Mouse (Mus musculus) cerebellum, postnatal 4 days (tissue): ENCODE data around the gene Cep250.
"Not testable (repeated sequence)": the region's sequence is repeated elsewhere in the genome, so short reads cannot be mapped to it uniquely, and the experiment has no call there.

Source experiments
- DNase-seq, 2 experiments: peaks; one replicate each; pipeline ENCODE4 v3.0.0; 2022; ENCODE audit warnings: low spot score in 2 of 2, mixed read lengths in 1 of 2

The Cep250 gene

DNA sequence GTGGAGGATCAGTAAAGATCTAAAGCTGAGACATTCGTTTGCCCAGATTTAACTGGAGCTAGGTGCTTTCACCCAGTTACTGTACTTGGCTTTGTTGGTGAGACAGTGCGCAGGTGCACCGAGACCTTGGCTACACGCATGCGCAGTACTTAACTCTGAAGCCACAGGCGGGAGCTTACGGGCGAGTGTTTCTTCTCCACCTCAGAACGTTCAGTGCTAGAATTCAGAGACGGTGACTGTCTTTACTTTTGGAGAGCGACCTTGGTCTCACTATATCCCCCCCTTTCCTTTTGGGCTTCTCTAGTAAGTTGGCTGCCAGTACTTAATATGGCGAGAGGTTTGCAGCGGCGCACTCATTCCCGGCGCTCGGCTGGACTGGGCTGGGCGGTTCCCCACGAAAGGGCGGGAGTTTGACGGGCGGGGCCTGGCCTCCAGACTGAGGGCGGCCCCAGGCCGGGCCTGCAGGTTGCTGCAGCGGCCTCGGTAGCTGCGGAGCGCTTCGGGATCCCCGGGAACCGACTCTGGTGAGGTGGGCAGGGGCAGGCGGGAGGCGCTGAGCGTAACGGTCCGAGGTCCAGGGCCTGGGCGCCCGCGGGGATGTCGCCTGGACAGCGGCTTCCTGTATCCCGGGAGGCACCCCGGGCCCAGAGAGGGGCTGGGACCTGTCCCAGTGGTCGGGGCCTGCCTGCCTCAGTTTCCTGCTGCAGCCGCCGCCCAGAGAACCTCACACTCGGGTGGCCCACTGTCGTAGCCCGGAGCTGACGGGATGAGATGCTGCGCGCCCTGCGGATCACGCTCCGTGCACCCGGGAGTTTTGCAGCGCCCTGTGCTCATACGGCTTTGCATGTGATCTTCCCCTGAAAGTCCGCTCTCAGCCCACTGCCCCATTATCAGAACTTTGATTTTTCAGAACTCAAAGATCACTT, at the start of gene Cep250:
Gene Cep250 (plus strand): TSS at position 325 of the 926 bp plus-strand sequence.
- DNase-seq = peak; percentile 68 to 85

DNA sequence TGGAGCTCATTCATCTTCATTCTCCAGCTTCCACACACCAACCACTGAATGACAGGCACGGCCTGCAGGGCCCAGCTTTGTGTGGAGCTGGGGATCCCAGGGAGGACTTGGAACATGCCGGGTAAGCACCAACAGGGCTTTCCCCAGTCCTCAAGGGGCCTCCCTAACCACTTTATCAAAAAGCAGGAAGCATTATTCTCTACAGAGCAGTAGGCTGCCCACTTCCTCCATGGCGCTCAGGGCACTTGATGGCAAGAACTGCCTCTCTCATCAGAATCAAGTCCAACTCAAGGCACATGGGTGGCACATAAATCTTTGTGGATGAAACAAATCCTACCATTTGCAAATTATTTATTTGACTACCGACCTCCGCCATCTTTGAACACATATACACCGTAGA, 41.6 kb upstream of the Cep250 start:
- no peak for DNase-seq

DNA sequence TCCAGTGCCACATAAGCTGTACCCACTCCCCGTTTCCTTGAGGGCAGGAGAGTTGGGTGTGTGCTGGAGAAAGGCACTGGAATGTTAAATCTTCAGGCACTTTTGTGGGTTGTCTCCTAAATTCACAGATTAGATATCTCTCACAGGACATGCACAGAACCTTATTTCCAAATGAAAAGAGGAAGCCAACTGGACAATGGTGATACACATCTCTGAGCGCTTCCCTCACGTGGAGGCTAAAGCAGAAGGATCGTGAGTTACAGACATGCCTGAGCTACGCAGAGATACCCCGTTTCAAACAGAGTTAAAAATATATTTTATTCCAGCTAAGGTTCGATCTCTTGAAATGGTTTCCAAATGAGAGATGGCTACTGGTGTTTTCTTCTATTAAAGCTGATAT, 33.1 kb upstream of the Cep250 start:
- DNase-seq = no peak

DNA sequence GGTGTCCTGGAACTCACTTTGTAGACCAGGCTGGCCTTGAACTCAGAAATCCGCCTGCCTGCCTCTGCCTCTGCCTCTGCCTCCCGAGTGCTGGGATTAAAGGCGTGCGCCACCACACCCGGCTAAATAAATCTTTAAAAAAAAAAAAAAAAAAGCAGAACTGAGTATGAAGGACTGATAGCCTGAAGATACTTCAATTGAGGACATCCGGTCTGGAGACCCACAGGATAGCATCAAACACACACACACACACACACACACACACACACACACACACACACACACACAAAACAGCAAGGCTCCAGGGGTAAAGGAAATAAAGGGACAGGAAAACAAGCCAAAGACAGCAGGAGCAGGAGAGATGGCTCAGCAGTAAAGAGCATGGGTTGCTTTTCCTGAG, 31.0 kb upstream of the Cep250 start:
- DNase-seq = not testable (repeated sequence)

DNA sequence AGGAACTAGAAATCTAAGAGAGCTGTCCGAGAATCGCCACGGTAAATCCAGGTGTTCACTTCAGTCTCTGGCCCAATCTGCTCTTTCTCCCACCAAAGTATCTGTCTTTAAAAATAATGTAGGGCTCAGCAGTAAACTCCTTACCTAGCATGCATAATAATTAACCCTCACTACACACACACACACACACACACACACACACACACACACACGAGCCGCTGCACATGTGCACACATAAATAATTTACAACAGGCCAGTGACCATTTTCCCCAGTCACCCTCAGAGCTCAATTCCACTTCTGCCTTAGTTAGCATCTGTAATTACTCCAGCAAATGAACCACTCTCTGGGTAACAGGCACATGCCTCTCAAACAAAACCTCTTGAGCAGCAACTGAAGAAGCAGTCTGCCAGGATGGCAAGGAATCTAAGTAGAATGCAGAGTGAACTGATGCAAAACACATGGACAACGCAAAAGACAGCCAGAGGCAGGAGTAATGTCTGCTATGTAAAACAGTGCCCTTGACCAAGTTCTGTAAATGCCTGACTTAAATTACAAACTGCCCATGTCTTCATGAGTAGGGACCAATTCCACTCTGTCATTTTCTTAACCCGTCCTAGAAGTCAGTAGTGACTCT, 27.4 kb upstream of the Cep250 start:
- no peak for DNase-seq

DNA sequence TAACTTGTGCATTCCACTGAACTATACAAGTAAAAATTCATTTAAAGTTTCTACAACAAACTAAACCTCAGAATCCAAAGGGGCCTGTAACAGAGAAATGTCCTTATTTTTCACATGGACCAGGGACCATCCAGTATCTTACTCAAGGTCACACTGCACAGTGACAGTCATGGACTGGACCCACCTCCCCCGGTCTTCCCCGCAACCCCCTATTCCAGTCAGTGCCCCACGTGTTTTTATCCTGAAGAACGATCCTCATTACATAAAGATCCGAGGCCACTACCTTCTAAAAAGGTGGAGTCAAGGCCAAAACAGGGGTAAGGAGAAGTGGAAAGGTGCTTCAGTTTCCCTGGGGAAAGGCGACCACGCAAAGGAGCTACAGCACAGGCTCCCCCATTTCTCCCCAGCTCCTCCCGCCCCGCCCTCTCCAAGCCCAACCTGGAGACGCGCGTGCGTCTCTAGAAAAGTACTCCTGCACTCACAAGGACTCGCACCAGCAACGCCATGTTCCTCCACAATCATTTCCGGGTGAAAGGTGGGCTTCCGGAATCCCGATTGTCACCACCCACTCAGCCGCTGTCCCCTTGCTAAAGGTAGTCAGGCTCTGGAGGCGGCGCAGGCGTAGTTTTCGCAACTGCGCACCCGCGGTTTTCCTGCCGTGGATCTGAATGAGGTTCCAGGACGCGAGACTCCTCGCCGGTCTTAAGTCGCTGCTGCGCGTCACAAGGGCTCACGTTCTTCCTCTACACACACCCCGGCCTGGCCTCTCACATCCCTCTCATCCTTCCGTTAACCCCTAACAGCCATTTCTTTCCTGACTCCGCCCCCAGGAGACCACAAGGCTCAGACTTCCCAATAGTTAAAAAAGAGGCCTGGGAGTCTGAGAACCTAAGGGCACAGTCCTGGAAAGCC, 26.5 kb upstream of the Cep250 start, which contains the start of gene Uqcc1:
Gene Uqcc1 (minus strand): TSS at position 780 of the 912 bp plus-strand sequence.
- peak; percentile 82 to 90 for DNase-seq

DNA sequence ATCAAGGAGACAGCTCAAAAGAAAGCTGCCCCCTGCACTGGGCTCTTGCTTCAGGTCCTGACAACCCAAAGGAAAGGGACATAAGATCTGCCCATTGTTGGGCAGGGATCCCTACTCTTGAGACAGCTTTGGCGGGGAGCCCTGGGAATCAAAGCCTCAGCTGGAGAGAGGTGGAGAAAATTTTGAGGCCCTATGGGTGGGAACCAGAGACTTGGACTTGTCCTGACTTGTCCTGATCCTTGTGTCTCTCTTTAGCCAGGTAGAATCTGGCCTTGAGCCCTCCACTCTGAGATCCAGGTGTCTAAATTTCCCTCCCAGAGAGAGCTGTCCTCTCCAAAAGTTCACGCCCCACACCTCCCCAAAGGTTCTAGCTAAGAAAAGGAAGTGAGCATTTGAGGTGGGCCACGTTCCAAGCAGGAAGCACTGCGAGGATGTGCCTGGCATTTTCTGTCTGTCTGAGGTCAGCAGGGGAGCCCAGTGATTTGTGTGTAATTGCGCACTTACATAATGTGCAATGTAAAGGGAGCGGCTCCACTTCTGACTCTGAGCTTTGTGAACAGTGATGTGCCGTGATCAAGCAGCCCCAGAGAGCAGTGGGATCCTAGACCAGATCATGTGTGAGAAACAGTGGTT, 16.2 kb upstream of the Cep250 start:
- DNase-seq = no peak

DNA sequence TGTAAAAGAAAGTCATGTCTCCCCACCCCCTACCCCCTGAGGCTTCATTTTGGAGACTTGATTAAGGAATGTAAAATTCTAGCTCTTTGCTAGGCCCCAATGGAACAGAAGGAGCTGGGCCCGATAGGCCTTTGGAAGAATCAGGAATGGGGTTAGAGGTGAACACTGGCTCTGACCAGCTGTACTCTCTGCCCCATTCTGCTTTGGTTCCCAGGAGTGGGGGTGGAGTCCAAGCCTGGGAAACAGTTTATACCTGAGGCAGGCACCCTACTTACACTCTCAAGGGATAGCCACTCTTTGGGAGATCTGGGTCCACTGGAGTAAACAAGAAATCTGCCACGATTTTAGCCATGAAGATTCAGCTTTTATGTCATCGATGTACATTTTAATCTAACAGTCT, 15.6 kb upstream of the Cep250 start, which contains the start of gene Gm15557:
Gene Gm15557 (plus strand): TSS at position 48 of the 400 bp plus-strand sequence.
- no peak for DNase-seq

DNA sequence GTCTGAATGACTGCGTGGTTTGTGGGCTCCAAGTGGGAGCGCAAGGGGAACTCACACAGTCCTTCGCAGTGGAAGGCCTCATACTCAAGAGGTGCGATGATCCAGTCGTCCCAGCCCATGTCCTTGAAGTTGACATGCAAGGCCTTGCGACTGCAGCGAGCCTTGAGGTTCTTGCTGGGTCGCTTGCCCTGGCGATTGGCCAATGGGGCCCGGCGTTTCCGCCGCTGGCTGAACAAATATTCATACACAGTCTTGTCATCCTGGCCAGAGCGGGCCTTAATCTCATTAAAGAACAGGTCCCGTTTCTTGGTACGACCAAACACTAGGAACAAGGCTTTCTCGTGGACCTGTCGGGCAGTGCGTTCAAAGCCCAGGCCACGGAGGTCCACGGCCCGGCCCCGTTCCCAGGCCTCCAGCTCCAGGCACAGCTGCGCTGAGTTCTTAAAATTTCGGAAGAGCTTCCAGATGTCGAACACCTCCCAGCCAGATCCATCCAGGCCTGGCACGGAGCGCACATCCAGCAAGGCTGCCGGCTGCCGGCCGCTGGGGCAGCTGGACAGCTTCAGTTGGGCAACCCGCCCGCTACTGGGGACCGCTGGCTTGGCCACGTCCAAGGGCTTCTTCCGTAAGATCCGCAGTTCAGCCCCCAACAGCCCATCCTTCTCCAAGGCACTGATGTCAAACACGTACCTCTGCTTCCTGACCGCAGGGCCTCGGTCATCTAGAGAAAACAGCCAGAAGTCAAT, 14.4 kb upstream of the Cep250 start:
- DNase-seq = no peak

DNA sequence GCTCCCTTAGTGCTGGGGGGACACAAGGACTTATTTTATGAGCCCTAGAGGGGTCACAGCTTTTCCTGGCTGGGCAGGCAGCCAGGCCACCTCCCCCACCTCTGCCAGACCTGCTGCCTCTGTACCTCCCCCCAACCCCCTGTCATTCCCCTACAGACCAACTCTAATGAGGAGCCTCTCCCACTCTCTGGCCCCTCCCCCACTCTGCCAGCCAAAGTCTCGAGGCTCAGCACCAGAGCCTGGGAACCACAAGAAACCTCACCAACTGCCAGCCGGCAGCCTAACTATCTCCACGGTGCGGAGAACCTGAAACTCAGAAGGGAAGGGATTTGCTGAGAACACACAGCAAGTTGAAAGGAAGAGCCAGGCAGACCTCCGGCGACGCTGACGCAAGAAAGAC, 12.8 kb upstream of the Cep250 start:
- DNase-seq = no peak

DNA sequence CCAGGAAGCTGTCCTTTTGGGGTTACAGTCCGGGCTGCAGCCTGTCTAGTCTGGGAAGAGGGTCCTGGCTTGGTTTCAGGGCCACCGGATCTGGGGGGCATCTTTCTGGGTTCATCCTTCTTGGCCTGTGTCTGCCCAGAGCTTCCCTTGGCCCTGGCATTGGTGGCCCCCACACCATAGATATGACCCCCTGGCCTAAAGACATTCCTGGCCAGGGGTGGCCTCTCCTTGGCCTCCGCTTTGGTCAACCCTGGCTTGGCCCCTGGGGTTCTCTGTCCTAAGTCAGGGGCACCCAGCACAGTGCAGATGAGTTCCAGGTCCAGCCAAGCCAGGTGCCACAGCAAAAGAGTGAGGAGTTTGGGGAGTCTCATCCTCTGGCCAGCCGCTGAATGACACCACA, 11.6 kb upstream of the Cep250 start:
- DNase-seq = no peak

DNA sequence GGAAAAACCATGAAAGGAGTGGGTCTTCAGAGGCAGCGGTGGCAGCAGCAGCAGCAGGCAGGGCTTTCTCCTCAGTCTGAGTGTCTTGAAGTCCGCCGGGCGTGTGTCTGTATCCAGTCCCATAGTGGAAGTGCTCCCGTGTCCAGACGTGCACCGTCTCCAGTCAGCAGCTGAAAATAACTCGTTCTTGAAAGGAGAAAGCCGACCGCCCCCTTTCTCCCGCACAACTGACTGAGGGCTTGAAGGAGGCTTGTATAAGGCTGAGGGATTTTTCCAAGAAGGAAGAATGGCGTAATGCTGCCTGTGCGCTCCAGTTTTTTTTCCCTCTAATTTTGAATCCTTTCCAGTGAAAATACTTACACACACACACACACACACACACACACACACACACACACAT, 11.1 kb upstream of the Cep250 start, which contains the start of gene Gdf5:
Gene Gdf5 (minus strand): TSS at position 244 of the 400 bp plus-strand sequence.
- DNase-seq = no peak

DNA sequence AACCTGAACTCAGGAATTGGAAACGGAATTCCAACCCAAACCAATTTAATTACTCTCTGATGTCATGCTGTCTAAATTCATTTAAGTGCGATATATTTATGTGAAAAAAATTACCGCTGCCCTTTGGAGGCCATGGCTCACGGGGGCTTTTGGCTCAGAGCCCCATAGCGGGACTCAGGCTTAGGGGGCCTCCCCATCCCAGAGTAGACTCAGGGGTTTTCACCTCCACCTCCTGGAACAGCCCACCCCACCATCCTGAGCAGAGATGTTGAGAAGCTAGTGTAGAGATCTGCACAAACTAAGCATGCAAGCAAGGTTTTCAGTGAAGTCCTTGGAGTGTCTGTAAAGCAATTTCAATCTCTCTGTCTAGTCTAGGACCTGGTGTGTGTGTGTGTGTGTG, 10.7 kb upstream of the Cep250 start:
- no peak for DNase-seq

DNA sequence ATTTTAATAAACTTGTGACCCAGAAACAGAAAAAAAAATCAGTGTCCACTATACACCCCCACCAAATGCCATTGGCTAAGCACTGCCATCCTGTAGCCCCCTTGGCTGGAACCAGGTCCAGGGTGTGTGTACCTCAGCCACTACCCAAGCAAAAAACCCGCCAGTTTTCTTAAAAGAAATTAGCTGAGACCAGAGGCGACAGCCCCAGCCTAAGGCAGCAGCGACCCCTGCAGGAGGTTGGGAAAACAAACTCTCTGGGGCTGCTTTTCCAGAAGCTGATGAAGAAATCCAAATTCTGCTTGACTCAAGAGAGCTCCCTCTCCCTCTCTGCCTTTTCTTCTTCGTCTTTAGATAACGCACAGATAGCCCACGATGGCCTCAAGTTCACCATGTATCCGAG, 10.2 kb upstream of the Cep250 start:
- DNase-seq = peak; percentile 55 to 76

DNA sequence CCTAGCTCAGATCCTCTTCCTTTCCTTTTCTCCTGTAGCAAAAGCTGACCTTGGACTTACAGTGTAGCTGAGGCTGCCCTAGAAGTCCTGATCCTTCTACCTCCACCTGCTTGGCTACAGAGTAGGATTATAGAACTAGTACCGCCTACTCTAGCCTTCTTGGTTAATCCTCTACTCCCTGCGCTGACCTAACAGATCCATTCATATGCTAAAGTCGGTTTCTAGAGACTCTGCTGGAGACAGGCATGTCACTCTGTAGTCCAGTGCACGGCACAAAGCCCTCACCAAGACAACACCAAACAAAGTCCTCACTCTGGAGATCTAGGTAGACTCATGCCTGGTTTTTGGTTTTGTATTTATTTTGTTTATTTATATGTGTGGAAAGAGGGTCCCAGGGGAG, 9.8 kb upstream of the Cep250 start:
- DNase-seq = no peak

DNA sequence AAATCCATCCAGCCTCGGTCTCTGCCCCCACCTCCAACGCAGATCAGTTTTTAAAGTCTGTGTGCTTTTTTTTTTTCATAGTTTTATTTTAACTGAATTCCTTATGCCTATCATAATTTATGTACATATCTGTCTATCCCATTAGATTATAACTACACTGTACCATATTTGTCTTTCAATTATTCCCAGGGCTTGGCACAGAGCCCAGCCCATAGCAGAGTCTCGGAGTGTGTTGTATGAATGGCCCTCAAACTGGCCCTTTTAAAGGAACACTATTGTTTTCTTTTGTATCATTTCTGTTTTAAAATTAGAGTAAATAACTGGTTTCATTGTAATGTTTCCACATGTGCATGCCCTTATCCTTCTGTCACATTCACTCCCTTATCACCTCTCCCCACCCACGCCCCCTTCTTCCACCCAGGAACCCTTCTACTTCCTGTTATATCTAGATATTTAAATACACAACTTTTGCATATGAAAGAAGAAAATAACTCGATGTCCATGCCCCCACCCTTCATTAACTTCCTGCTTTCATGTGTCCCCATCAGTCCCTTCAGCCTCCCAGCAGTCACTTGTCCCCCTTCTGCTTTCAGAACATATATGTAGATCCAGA, 8.8 kb upstream of the Cep250 start:
- no peak for DNase-seq

DNA sequence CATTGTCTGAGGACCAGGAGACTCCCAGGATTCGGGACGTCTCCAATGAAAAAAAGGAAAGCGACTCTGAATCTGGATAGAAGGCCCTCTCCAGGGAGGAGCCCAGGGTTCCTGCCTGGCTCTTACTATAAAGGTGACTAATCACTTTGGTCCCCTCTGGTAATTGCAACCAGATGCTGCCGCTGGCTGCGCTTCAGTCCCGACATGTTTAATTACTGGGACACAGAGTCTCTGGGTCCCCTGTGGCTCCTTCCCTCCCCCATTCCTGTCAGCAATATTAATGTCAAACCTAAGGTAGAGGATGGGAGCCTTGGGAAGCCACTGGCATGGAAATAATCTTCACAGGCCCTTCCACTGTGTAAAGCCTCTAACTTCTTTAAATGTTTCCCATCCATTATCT, 6.9 kb upstream of the Cep250 start:
- DNase-seq = no peak

DNA sequence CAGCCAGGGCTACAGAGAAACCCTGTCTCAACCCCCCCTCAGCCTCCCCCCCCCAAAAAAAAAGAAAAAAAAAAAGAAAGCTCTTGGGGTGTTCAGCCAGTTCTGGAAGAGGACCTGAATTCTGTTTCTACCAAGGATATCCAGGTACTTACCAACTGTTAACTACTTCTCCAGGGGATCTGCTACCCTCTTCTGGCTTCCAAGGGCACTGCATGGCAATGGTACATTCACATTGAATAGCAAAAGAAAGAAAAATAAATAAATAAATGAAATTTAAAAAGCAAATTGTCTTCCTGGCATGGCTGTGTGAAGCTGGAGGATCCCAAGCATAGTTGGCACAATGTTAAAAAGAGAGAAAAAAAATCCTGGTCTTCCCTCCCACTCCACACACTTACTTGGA, 4.3 kb upstream of the Cep250 start:
- peak in 1 of 2 experiments; percentile 68 for DNase-seq

DNA sequence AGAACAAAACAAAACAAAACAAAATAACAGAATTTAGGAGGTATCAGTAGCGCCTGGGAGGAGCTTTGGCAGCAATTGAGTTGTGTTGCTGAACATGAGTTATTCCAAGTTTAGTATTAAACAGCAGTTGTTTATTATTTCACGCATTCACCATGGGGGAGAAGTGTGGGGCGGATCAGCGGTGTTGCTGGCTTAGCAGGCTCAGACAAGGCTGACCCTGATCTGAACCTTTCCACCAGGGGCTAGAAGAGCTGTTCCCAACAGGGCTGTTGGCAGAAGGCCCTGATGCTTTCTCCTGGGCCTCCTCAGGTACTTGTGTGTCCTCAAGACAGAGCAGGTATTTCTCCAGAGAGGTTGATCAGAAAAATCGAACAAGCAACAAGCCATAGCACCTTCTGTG, 3.7 kb downstream of the Cep250 start:
- no peak for DNase-seq

DNA sequence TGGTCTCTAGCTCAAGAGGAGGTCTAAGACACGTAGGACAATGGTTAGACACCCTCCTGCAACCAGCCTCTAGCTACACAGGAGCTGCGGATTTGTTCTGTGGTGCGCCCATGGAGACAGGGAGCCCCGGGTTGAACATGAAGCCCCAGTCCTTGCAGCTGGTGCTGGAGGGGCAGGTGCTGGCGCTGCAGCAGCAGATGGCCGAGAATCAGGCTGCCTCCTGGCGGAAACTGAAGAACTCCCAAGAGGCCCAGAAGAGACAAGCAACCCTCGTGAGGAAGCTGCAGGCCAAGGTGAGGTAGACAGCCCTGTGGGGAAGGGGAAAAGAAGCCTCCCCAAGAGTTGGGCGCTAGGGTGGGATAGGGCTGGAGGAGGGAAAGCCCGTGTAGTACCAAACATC, 5.6 kb downstream of the Cep250 start:
- no peak for DNase-seq
